Mouse (Mus musculus): ENCODE measurements at regions not wholly inside any gene's neighbourhood (a gene's known extent, or its start where the extent isn't known, plus 50 kb on each side); places are given as distances from the start of the nearest gene placed in this dataset.

DNA sequence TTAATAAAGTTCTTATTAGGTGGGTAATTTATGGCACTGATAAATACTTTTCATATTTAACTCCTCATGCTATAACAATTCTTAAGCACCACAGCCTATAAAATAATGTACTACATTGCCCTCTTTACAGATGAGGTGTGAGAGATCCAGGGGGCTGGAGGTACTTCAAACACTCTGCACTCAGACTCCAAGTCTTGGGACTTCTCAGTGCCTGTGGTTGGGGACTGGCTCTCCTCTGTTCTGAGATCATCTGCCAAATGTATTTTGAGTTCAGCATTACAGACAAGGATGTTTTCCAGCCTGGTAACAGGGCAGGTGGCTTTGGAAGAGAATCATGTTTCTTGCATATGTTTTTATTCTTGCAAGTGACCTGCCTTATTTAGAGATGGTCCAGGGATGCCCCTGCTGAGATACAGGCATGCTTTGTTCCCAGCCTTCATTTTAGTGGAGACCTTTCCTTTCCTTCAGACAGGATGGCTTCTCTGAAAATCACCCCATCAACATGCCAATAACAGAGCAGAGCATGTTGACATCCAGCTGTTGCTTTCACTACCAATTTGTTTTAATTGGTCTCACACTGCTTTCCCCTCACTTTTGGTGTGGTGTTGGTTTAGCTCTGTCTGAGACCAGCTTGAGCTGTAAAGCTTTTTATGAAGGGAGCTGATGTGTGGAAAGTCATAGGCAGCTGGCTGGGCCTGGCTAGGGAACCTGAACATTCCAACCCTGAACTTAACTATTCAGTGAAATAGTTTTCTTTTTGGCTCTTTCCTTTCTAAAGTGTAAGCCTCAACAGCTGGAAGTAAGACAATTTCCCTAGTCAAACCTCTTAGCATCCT, 585.1 kb upstream of the Fam98a start:
- TF ChIP-seq CTCF (IDR thresholded peaks at IDR 0.05; ENCODE audit: borderline replicate concordance, extremely low read depth, insufficient read depth, insufficient read length) (no peak), POLR2A (IDR thresholded peaks at IDR 0.05; ENCODE audit: borderline replicate concordance, extremely low read depth, insufficient read depth, insufficient read length, poor library complexity, severe bottlenecking) (no peak)
